Mouse (Mus musculus) c-Kit-positive CD71-positive TER-119-positive erythroid progenitor cells, embryonic 14.5 days (primary cell): Measurements from ENCODE around the gene Smco3.
"Not testable (repeated sequence)": the region's sequence is repeated elsewhere in the genome, so short reads cannot be mapped to it uniquely, and the experiment has no call there.

Experiments
- DNase-seq: peaks from one replicate; pipeline ENCODE4 v3.0.0-alpha.2; 2013; ENCODE audit warnings: low spot score

The Smco3 gene

GRCm38 (mm10) chr6:136804705-136805408 is 30.4 kb downstream of the Smco3 start:
- no peak for DNase-seq

- peak; percentile 100 for DNase-seq
Measured at GRCm38 (mm10) chr6:136803739-136804633, 31.3 kb downstream of the Smco3 start, which contains the start of gene Hist4h4. Hist4h4 (minus strand) TSS chr6:136804415.

DNA sequence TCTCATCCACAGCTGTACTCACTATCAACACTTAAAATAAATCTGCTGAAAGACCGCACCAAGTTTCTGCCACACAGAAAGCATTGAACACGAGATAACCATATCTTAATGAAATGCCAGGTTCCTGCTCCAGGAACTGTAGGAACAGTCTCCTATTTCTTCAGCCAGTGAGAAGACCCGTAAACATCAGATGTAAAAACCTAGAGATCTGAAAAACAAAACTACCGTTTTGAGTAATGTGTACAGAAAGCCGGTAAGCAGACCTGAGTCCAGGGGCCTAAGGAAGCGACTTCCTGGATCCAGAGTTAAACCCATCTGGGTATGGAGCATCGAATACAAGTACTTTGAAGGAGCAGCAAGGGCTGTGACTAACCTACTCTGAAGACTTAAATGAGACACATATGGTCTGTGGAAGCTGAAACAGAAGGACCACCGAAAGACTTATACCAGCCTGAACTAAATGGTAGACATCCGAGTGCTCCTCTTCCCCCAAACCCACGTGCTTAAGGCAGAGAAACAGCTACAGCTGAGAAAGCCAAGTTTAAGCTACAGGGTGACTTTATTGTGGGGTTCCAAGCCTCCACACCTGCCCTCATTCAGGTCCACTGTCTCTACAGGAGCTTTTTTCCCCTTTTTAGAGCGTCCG is 32.0 kb downstream of the Smco3 start:
- peak; percentile 57 for DNase-seq

DNA sequence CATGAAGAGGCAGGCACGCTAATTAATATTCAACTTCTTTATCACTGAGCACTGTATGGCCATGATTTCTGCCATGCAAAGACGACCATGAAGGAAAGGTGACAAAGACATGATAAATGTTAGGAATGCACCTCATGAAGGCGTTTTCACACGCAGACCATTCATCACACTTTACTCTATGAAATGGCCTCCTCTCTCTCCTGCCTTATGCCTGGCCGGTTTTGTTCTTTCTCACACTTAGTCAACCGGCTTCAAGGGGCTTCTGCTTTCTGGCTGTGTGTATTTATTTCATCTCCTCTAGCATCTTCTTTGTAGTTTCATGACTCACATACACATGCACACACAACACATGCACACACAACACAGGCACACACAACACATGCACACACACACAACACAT is 34.0 kb downstream of the Smco3 start:
- no peak for DNase-seq

DNA sequence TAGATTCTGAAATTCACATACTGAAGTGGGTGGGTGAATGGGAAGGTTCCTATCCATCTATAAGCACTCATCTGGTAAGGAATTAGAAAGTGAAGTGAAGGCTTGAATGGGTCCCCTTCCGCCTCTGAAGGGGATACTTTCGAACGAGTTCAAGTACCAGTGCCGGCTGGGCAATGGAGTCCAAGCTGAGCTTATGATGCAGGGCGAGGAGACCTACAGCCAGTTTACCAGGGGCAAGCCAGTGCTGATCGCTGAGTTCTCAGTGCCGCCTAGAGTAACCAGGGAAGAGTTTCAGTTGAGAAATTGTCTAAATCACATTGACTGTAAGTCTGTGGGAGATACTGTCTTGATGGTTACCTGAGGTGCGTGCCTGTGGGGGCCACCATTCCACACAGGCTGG is 34.5 kb downstream of the Smco3 start:
- DNase-seq, result no peak

- not testable (repeated sequence) for DNase-seq
Measured at GRCm38 (mm10) chr6:136797874-136798693, 37.2 kb downstream of the Smco3 start.

- no peak for DNase-seq
Measured at GRCm38 (mm10) chr6:136795850-136796249, 39.4 kb downstream of the Smco3 start.

DNA sequence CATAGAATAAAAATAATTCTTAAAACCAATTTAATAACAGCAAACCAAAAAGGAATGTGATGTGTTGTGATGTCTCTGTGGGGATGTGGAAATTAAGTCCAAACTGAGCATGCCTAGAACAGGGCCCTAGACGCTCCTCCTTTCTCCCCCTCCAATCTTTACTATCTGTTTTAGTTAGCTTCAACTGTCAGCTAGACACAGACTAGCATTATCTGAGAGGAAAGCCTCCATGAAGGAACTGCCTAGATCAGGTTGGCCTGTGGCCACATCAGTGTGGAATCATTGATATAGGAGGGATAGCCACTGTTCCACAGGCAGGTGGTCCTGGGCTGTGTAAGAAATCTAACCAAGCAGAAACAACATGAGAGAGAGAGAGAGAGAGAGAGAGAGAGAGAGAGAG is 40.1 kb downstream of the Smco3 start:
- no peak for DNase-seq

GRCm38 (mm10) chr6:136793831-136794525 is 41.3 kb downstream of the Smco3 start:
- DNase-seq, result no peak

- no peak for DNase-seq
Measured at GRCm38 (mm10) chr6:136792884-136793758, 42.1 kb downstream of the Smco3 start.

DNA sequence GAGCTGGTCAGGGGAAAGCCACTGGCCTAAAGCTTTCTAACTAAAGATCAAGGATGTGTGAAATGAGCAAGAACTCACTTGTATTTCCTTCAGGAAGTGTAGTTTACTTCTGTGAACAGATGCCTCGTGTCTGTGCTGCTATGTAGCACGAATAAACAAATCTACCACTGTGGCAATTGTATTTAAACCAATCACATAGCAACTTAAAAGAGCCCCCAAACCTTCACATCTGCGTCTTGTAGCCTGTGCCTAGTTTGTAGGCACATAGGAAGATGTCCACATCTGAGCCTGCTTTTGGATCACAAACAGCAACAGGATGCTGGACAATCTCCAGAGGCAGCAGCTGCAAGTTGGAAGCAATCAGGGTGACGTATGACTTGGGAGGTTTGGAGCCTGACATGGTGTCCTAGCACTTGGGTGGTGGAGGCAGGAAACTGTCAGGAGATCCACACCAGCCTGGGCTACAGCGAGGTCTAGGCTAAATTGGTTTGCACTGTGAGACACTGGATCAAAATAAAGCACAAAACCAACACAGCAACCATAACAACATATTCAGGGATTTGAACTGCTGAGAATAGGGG is 45.8 kb downstream of the Smco3 start:
- DNase-seq, result no peak

- DNase-seq, result no peak
Measured at GRCm38 (mm10) chr6:136782761-136783160, 52.5 kb downstream of the Smco3 start.

DNA sequence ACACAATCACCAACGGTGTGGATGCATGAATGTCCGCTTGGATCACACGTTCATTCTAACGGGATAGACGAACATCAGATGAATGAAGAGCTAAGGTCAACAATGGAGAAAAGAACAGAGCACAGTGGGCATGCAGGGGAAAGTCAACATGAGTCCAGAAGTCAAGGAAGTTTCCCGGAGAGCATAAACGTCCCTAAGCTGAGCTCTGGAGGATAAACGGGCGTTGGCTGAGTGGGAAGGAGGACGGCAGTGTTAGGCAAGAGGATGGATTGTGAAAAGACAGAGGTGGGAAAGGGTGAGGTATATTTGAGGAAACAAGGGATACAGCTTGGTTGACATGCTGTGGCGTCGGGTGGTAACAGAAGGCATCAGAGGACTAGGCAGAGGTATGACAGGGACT is 53.1 kb downstream of the Smco3 start:
- no peak for DNase-seq

GRCm38 (mm10) chr6:136781377-136781986 is 53.8 kb downstream of the Smco3 start, which contains the start of gene Gucy2c:
Gucy2c (minus strand) TSS chr6:136781765.
- no peak for DNase-seq
